Mouse (Mus musculus): Measurements from ENCODE around the gene St6galnac3. TPM values are rescaled to one million over a fixed set of nuclear protein-coding genes. Genes with fewer than 3 reads are reported as not detected.

Gene St6galnac3
- total RNA-seq, 1 experiment from 2014 or later = 10.9 TPM

- no peak for DNase-seq
Measured at GRCm38 (mm10) chr3:153200801-153201200, 524.2 kb downstream of the St6galnac3 start.

- no peak for DNase-seq
Measured at GRCm38 (mm10) chr3:153200076-153200475, 524.9 kb downstream of the St6galnac3 start.

- no peak for DNase-seq
Measured at GRCm38 (mm10) chr3:153199251-153199650, 525.7 kb downstream of the St6galnac3 start.

DNA sequence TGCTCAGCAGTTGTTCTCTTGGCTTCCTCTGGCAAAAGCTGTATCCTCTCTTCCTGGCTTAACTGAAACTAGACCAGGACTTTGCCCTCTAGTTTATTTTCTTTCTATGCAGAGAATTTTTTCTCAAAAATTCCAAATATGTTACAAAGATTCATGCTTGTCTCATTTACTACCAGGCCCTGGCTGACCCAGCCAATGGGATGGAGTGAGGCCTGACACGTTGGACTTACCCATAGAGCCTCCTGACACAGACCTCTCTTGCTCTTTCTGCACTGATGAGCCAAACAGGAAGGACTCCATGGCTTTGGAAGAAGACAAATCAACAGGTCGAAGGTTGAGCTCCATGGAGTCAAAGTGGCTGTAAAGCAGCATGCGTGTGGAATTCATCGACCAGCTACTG lies 526.5 kb downstream of the St6galnac3 start:
- DNase-seq = no peak

DNA sequence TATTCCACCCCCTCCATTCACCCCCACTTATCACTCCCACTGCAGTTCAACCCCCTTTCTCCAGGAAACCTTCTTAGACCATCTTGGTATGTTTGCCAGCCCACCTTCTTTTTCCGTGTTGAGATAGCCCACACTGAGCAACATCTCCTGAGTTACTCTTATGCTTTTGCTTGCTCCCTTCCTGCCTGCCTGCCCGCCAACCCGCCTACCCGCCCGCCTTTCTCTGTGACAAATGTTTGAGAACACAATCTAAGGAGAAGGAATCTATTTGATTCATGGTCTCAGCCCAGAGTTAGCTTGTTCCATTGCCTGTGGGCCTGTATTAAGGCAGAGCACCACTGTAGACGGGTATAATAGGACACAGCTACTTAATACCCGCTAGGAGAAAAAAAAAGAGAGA lies 531.9 kb downstream of the St6galnac3 start:
- DNase-seq = no peak

GRCm38 (mm10) chr3:153190742-153191141 lies 534.2 kb downstream of the St6galnac3 start:
- DNase-seq = no peak

- DNase-seq = no peak
Measured at GRCm38 (mm10) chr3:153189685-153190467, 535.1 kb downstream of the St6galnac3 start.

- no peak for DNase-seq
Measured at GRCm38 (mm10) chr3:153188224-153188623, 536.8 kb downstream of the St6galnac3 start.

DNA sequence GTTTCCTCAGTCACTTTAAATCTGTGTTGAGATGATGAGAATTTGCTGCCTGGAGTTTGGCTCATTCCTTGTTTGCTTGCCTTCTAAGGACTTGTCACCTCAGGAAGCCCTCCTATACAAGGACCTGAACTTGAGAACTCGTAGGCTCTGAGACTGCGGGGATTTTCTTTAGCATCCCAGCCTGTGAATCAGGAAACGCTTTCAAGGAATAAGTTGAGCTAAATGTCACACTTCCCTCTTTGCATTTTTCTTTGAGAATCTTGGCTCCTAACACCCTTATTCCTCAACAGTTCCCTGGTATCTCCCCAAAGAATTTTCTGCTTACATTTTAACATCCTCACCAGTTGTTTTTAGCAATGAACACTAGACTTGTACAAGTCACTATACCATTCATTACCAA lies 539.9 kb downstream of the St6galnac3 start:
- DNase-seq = no peak

DNA sequence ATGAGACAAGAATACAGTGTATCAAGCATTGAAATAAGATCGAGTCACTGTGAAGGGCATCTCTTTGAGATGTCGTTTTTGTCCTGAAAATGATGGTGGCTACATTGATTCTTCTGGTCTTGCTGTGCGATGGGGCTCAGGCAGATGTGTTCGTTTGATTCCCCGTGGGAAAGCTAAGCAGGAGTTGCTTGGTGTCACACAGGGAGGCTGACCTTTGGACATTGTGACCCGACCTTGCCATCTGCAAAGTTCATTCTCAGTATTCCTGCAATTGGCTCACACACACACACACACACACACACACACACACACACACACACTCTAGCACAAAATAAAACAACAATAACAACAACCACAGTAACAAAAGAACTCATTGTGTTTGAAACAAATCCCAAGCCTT lies 543.7 kb downstream of the St6galnac3 start:
- no peak for DNase-seq

- DNase-seq = no peak
Measured at GRCm38 (mm10) chr3:153176749-153177148, 548.2 kb downstream of the St6galnac3 start.

DNA sequence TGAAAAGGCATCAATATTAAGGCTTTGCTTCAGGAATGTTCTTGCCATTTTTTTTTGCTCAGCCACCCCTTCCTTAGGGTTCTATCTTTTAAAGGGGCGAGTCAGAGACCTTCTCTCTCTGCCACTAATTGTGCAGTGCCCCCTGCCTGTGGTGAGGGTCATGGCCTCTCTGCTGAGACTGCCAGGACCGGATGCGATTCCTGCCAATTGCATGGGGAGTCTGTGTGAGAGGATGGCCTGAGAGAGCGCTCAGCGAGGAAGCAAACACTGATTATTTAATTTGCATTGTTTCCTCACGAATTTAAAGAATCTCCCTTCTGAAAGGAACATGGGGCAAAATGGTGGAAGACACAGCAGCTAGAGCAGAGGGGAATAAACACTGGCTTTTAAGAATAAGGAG lies 548.6 kb downstream of the St6galnac3 start:
- DNase-seq = no peak

DNA sequence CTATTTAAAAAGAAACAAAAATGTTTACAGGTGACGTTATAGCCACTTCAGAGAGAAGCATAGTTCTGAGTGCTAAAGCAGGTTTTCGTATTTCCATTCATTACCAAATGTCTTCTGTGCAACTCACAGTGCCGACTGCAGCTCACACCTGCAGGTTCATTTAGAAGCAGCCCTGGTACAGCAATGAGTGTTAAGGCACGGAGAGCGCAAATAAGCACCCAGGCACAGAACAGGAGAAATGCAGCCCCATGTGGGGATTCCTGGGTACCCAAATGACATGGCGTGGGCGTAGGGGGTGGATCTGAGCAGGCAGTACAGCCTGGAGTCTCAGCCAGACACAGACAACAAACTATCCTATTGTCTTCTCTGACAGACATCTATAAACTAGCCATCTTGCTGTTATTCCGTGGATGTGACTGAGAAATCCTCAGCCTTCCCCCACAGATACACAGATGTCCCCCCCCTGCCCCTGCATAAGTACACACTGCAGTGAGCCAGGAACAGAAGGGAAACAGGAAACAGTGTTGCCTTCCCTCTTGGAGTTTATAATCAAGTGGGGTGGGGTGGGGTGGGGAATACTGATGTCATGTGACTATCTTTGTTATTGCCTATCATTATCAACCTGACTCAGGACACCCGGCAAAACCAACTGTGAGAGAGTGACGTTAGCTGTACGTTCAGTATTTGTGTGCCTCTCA lies 550.5 kb downstream of the St6galnac3 start:
- DNase-seq = no peak

- DNase-seq = no peak
Measured at GRCm38 (mm10) chr3:153173567-153173966, 551.4 kb downstream of the St6galnac3 start.

DNA sequence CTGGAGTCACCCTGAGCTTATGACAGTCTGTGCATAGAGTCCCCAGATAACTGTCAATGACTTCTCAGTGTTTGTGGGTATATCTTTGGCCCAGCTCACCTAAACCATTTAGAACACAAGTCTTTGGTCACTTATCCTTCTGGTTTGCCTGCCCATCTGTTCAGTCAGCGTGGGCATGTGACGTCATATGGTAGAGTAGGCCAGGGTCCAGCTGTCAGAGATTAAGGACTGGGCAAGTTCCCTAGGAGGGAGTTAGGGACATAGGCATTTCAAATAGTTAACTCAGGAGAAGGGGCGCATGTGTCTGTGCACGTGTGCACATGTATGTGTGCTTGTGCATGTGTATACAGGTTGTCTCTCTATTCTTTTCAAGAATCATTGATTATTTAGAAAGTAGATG lies 554.8 kb downstream of the St6galnac3 start:
- DNase-seq = no peak

GRCm38 (mm10) chr3:153169744-153170143 lies 555.2 kb downstream of the St6galnac3 start:
- DNase-seq = no peak

DNA sequence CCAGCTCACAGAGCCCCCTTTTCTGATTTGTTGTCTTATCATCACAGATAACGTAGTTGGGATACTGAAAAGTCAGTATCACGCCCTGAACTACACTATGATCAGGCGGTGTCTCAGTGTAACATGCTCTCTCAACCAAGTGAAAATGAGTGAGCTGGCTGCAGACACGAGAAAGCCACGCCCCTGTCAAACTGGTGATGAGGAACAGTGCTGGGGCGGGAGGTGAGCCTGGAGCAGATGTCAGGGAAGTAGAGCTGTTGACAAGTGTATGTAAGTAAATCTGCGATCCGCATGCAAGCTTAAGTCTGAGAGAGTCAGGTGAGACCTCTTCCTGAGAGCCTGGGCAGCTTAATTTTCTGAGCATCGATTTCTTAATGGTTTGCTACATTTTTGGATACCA lies 563.3 kb downstream of the St6galnac3 start:
- no peak for DNase-seq

DNA sequence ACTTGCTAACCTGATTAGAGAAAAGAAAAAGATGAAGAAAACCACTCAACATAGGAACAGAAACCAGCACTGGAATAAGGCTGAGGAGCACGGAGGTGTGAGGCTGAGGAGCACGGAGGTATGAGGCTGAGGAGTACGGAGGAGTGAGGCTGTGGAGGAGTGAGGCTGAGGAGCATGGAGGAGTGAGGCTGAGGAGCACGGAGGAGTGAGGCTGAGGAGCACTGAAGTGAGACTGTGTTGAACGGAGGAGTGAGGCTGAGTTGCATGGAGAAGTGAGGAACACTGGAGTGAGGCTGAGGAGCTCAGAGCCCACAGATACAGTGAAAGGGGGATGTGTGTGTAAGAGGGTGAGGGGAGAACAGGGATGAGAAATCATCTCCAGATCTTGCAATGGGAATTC lies 564.3 kb downstream of the St6galnac3 start:
- DNase-seq = no peak

GRCm38 (mm10) chr3:153148887-153149286 lies 576.1 kb downstream of the St6galnac3 start:
- peak; percentile 72 for DNase-seq

Data from adrenal gland, postnatal 14 days (tissue).